Mouse (Mus musculus) lung, embryonic 16.5 days (tissue): ENCODE measurements around the gene Rmdn3. TPM values are rescaled to one million over a fixed set of nuclear protein-coding genes. Genes with fewer than 3 reads are reported as not detected.

Source experiments
- ATAC-seq: fragments of 200-750 bp; cut with Nextera tagmentation; 2 replicates; pipeline ENCODE4 v1.8.0; 2017; ENCODE audit warnings: low read depth, mild to moderate bottlenecking, moderate library complexity
- H3K27ac ChIP-seq: fragments of 300-500 bp; sonication (generic); 2 replicates; pipeline ENCODE4 v1.5.1; 2014; ENCODE audit warnings: mild to moderate bottlenecking, control low read depth, low read length
- H3K27me3 ChIP-seq: fragments of 300-500 bp; sonication (generic); 2 replicates; pipeline ENCODE4 v1.6.1; 2014; ENCODE audit warnings: low read depth, low read length, mixed read lengths; ENCODE audit not compliant: control insufficient read depth, insufficient read depth
- H3K36me3 ChIP-seq: fragments of 300-500 bp; sonication (generic); 2 replicates; pipeline ENCODE4 v1.6.1; 2014; ENCODE audit warnings: low read length; ENCODE audit not compliant: control insufficient read depth, insufficient read depth
- H3K4me1 ChIP-seq: fragments of 300-500 bp; sonication (generic); replicated peaks from 2 replicates; pipeline ENCODE4 v1.6.1; 2014; ENCODE audit warnings: low read length, mixed read lengths; ENCODE audit not compliant: control insufficient read depth, insufficient read depth
- H3K4me2 ChIP-seq: fragments of 300-500 bp; sonication (generic); 2 replicates; pipeline ENCODE4 v1.6.1; 2014; ENCODE audit warnings: low read depth, low read length, control low read depth
- H3K4me3 ChIP-seq: fragments of 300-500 bp; sonication (generic); 2 replicates; pipeline ENCODE4 v1.5.1; 2014; ENCODE audit warnings: mild to moderate bottlenecking, low read length, control low read depth
- H3K9ac ChIP-seq: fragments of 300-500 bp; sonication (generic); 2 replicates; pipeline ENCODE4 v1.6.1; 2014; ENCODE audit warnings: low read length, control low read depth
- H3K9me3 ChIP-seq: fragments of 300-500 bp; sonication (generic); 2 replicates; pipeline ENCODE4 v1.6.1; 2016; ENCODE audit warnings: low read length; ENCODE audit not compliant: control insufficient read depth
- WGBS: fragments of 180-500 bp; shearing (Covaris S2); extraction: QIAGEN DNeasy Blood & Tissue Kit; methylation state at CpG from one replicate; pipeline ENCODE4 v1.1.7; 2014; 5-methylcytosine and 5-hydroxymethylcytosine counted together
- polyA plus RNA-seq: library from polyadenylated mRNA; unstranded; fragments of >200 nt; fragmentation: Nextera tagmentation; extraction: Ambion mirVana; gene quantifications from 2 replicates; pipeline ENCODE4 v1.2.1, GENCODE M21; 2015

Rmdn3 gene
- polyA plus RNA-seq, 1 experiment from 2014 or later, result 41.1 TPM

DNA sequence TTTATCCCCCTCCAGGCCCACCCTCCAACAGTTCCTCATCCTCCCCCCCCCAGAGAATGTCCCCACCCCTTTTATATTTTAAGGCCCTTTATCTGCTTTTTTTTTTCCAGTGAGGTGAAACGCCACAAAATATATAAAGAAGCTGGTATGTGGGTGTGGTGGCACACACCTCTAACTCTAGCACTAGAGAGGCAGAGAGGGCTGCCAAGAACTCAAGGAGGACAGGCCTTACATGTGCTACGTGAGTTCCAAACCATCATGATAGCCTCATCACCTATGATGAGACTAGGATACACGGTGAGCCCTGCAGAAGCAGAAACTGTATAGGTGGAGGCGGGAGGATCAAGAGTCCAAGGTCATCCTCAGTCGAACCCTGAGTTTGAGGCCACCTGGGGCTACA is 34.1 kb upstream of the Rmdn3 start:
- Histone ChIP-seq H3K4me3 (no peak overlapping the region), H3K27me3 (no peaks in the 10 kb centered on the region), H3K9ac (no peak overlapping the region), H3K9me3 (no peaks in the 10 kb centered on the region), H3K36me3 (no peaks in the 10 kb centered on the region), H3K27ac (peak overlapping the region; percentile 39), H3K4me2 (no peak overlapping the region), H3K4me1 (peaks cover 3% of the 10 kb centered on the region)
- ATAC-seq, result peak; percentile 65; the same call in 1 of the 2 replicates
- 67% methylated on average over 5 of the region's 5 CpGs for WGBS

DNA sequence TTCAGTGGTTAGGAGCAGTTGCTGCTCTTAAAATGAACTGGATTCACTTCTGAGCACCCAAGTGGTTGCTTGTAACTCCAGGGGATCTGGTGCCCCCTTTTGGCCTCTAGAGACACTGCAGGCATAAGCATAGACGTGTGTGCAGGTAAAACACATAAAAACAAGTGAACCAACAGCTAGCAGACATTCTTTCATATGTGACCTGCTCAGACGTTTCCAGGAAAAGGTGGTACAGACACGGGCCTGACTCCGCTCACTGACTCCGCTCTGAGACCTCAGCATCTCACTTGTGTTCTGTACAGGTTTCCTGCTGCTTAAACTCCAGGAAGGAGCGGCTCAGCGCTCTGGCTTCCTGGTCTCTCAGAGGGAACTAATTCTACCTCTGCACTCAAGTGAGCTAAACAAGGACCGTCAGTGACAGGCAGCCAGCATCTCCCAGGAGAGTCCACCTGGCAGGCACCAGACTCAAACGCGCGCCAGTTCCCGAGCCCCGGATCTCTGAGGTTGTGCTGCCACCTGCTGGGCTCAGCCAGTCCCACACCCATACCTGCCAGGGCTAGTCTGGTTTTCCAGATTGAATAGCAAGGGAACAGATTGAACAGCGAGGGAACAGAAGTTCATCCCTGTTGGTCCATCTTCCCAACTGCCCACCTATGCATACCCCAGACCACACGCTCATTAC is 32.3 kb upstream of the Rmdn3 start:
- 6% methylated on average over 15 of the region's 15 CpGs for WGBS

DNA sequence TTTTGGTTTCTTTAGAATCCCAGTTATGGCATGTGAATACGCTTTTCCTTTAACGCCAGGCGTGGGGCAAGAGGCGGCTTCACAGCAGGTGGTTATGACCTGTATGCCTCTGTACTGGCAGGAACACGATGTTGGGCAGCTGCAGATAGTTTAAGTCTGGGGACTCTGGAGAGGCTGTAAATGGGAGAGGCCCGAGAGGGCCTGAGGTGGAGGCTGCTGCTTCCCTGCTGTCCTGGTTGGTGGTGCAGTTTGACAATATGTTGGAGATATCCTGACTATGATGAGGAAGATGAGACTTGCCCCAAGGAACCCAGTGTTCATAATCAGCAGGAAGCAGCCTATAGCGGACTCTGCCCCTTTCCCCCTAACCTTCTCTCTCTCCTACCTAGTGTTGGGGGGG is 26.1 kb upstream of the Rmdn3 start:
- Histone ChIP-seq H3K9ac (no peak overlapping the region), H3K36me3 (peaks cover 14% of the 10 kb centered on the region), H3K27ac (no peak overlapping the region), H3K9me3 (no peaks in the 10 kb centered on the region), H3K27me3 (no peaks in the 10 kb centered on the region), H3K4me3 (no peak overlapping the region), H3K4me1 (no peaks in the 10 kb centered on the region), H3K4me2 (no peak overlapping the region)
- 87% methylated on average over 7 of the region's 7 CpGs for WGBS
- no peak for ATAC-seq

More for the DNA sequence above, 32.3 kb upstream of the Rmdn3 start:
- Histone ChIP-seq H3K9me3 (no peaks in the 10 kb centered on the region), H3K36me3 (no peaks in the 10 kb centered on the region), H3K4me2 (peak overlapping the region; percentile 64), H3K9ac (peak overlapping the region; percentile 12; the same call in 1 of the 2 replicates), H3K4me1 (peaks cover 3% of the 10 kb centered on the region), H3K4me3 (peak overlapping the region; percentile 41), H3K27me3 (no peaks in the 10 kb centered on the region), H3K27ac (no peak overlapping the region)
- ATAC-seq, result peak; percentile 85

DNA sequence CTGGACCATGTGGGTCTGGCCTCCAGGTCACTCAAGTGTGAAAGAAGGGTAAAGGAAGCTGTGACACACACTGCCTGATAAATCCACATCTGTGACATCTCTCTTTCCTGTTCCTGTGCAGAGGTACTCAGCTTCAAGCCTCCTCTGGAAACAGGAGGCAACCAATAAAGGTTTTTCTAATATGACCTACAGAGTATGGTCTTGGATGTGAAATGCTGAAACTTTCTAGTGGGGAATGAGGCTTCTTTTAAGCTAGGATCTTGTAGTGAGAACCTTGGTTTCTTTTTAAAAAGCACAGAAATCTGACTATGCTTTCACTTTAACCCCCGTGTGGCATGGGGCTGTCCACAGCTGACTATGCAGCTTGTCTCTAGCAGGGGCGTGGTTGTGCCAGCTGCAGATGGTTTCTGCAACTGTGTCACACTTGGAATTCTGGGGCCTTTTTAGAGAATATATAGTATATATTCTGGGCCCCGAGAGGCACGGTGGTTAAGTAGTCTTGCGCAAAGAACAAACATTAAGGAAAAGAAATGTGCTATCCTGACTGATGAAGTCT is 20.6 kb upstream of the Rmdn3 start:
- Histone ChIP-seq H3K27me3 (no peaks in the 10 kb centered on the region), H3K27ac (no peak overlapping the region), H3K36me3 (peaks cover 9% of the 10 kb centered on the region; the same call in 1 of the 2 replicates), H3K9me3 (no peaks in the 10 kb centered on the region), H3K4me2 (no peak overlapping the region), H3K9ac (no peak overlapping the region), H3K4me1 (peaks cover 10% of the 10 kb centered on the region), H3K4me3 (no peak overlapping the region)
- WGBS, result 77% methylated on average over 5 of the region's 5 CpGs
- no peak for ATAC-seq

DNA sequence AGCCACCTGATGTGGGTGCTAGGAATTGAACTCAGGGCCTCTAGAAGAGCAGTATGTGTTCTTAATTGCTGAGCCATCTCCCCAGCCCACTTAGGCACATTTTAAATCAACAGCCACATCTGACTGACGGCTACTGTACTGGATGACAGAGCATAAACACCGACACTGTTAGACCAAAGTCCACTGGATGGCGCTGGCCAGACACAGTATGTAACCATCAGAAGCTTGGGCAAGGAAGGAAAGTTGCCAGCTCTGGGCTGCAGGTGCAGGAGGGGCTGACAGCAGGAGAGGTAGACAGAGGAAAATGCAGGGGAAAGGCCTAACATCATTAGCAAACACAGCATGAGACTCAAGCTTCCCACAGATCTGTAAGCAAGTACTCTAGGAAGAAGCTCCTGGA is 19.9 kb upstream of the Rmdn3 start:
- H3K27me3 ChIP-seq, result no peaks in the 10 kb centered on the region
- H3K27ac ChIP-seq, result no peak overlapping the region
- peaks cover 9% of the 10 kb centered on the region; the same call in 1 of the 2 replicates for H3K36me3 ChIP-seq
- H3K4me1 ChIP-seq, result peaks cover 11% of the 10 kb centered on the region
- no peak overlapping the region for H3K4me2 ChIP-seq
- no peak for ATAC-seq
- H3K9ac ChIP-seq, result no peak overlapping the region
- 53% methylated on average over 3 of the region's 3 CpGs for WGBS
- no peaks in the 10 kb centered on the region for H3K9me3 ChIP-seq
- H3K4me3 ChIP-seq, result no peak overlapping the region

DNA sequence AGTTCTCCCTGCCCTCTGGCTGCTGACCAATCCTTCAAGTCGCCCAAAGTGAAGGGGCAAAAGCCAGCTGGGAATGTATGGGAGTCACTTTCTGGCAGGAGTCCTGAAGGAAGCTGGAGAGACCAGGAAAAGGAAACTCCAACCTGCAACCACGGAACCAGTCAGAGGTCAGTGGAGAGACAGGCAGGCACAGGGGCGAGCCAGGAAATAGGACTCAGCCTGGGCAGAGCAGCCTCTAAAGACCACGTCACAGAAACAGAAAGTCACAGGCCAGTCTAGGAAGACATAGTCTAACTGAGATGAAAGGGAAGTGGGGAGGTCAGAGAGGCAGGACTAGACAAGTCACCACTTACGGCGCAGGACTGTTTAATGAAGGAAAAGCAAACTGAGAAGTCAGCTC is 18.8 kb upstream of the Rmdn3 start:
- no peak for ATAC-seq
- H3K4me3 ChIP-seq, result no peak overlapping the region
- no peak overlapping the region for H3K4me2 ChIP-seq
- H3K4me1 ChIP-seq, result peaks cover 11% of the 10 kb centered on the region
- H3K9ac ChIP-seq, result no peak overlapping the region
- H3K27me3 ChIP-seq, result no peaks in the 10 kb centered on the region
- peaks cover 9% of the 10 kb centered on the region; the same call in 1 of the 2 replicates for H3K36me3 ChIP-seq
- H3K9me3 ChIP-seq, result no peaks in the 10 kb centered on the region
- no peak overlapping the region; the same call in 1 of the 2 replicates for H3K27ac ChIP-seq
- 43% methylated on average over 6 of the region's 6 CpGs for WGBS

DNA sequence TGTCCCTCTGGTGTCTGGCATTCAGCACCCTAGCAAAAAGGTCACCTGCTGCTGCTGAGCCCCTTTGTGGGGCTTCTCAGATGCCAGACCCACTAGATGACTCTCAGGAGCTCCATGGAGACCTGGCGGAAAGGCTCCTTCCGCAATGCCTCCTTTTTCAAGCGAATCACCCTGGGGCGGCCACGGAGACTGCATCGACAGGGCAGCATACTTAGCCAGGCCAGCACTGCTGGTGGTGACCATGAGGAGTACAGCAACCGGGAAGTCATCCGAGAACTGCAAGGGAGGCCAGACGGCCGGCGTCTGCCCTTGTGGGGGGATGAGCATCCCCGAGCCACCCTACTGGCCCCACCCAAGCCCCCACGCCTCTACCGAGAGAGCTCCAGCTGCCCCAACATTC is 18.0 kb upstream of the Rmdn3 start:
- no peak overlapping the region for H3K9ac ChIP-seq
- H3K9me3 ChIP-seq, result no peaks in the 10 kb centered on the region
- H3K4me1 ChIP-seq, result peaks cover 11% of the 10 kb centered on the region
- no peak for ATAC-seq
- no peak overlapping the region for H3K27ac ChIP-seq
- 64% methylated on average over 14 of the region's 14 CpGs for WGBS
- peaks cover 5% of the 10 kb centered on the region; the same call in 1 of the 2 replicates for H3K36me3 ChIP-seq
- no peak overlapping the region for H3K4me3 ChIP-seq
- no peak overlapping the region for H3K4me2 ChIP-seq
- H3K27me3 ChIP-seq, result no peaks in the 10 kb centered on the region

DNA sequence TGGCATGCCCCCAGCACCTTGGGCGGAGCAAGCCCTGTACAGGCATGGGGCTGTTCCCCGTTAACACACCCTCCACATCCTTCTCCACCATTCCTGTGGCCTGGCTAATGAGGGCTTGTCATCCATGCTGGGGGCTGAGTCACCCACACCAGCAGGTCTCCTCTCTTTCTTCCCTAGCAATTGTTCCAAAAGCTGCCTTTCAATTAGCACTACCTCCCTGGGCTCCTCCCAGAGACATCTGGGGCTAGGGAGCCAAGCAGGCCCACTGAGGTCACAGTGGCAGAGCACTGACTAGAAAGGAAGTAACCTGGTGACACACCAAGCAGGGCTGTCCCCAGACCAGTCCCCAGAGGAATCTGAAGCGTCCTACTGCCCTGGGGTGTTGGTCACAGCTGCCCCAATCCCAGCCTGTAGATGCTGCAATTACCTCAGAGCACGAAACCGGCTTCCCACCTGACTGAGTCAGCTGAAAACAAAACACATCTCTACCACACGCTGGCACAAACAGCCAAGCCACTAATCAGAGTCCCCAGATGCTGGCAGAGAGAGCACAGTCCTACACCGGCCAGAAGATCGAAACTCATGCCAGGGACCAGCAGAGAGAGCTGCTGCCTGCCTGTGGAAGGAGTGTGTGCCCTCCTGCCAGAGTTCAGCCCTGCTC is 17.3 kb upstream of the Rmdn3 start, which contains the start of gene Gm14137:
TSS of gene Gm14137 (plus strand) at position 519 of the 661 bp plus-strand sequence.
- Histone ChIP-seq H3K4me1 (peaks cover 11% of the 10 kb centered on the region), H3K9ac (no peak within 1 kb of the TSS), H3K36me3 (no peaks in the 10 kb centered on the region; the same call in 1 of the 2 replicates), H3K27me3 (no peaks in the 10 kb centered on the region), H3K9me3 (no peaks in the 10 kb centered on the region), H3K4me3 (no peak within 1 kb of the TSS), H3K27ac (no peak within 1 kb of the TSS; the same call in 1 of the 2 replicates), H3K4me2 (no peak within 1 kb of the TSS)
- WGBS, result 63% methylated on average over 8 of the region's 8 CpGs
- ATAC-seq, result no peak
